Mouse (Mus musculus): ENCODE data around the gene Gm5475. TPM values are rescaled to one million over a fixed set of nuclear protein-coding genes. Genes with fewer than 3 reads are reported as not detected.
"Not testable (repeated sequence)": the region's sequence is repeated elsewhere in the genome, so short reads cannot be mapped to it uniquely, and the experiment has no call there.

Gm5475 gene
- total RNA-seq (2015) (not detected in 2 replicates), total RNA-seq (2017) (not detected in 2 replicates)

- ATAC-seq (ENCODE audit: poor library complexity, severe bottlenecking), result not testable (repeated sequence)
These were observed at the start of gene Gm5475 for GRCm38 (mm10) chr15:100421758-100422197. Gene Gm5475 (plus strand): TSS chr15:100422147.

- no peak for ATAC-seq (ENCODE audit: poor library complexity, severe bottlenecking)
These were observed 46.9 kb upstream of the Gm5475 start for GRCm38 (mm10) chr15:100375066-100375465.

GRCm38 (mm10) chr15:100377847-100378505 lies 44.0 kb upstream of the Gm5475 start:
- ATAC-seq (ENCODE audit: poor library complexity, severe bottlenecking), result peak; percentile 74

GRCm38 (mm10) chr15:100379658-100380057 lies 42.3 kb upstream of the Gm5475 start:
- no peak for ATAC-seq (ENCODE audit: poor library complexity, severe bottlenecking)

- ATAC-seq (ENCODE audit: poor library complexity, severe bottlenecking), result no peak
These were observed 41.8 kb upstream of the Gm5475 start for GRCm38 (mm10) chr15:100380104-100380503.

- ATAC-seq (ENCODE audit: poor library complexity, severe bottlenecking), result no peak
These were observed 36.2 kb upstream of the Gm5475 start for GRCm38 (mm10) chr15:100385705-100386104.

GRCm38 (mm10) chr15:100387544-100388223 lies 34.3 kb upstream of the Gm5475 start:
- no peak for ATAC-seq (ENCODE audit: poor library complexity, severe bottlenecking)

GRCm38 (mm10) chr15:100388224-100388835 lies 33.6 kb upstream of the Gm5475 start:
- ATAC-seq (ENCODE audit: poor library complexity, severe bottlenecking), result peak; percentile 49

- no peak for ATAC-seq (ENCODE audit: poor library complexity, severe bottlenecking)
These were observed 33.1 kb upstream of the Gm5475 start for GRCm38 (mm10) chr15:100388886-100389285.

- no peak for ATAC-seq (ENCODE audit: poor library complexity, severe bottlenecking)
These were observed 30.9 kb upstream of the Gm5475 start for GRCm38 (mm10) chr15:100391066-100391465.

- no peak for ATAC-seq (ENCODE audit: poor library complexity, severe bottlenecking)
These were observed 30.3 kb upstream of the Gm5475 start for GRCm38 (mm10) chr15:100391599-100391998.

GRCm38 (mm10) chr15:100393016-100393415 lies 28.9 kb upstream of the Gm5475 start:
- no peak for ATAC-seq (ENCODE audit: poor library complexity, severe bottlenecking)

GRCm38 (mm10) chr15:100395561-100395960 lies 26.4 kb upstream of the Gm5475 start:
- ATAC-seq (ENCODE audit: poor library complexity, severe bottlenecking), result no peak

GRCm38 (mm10) chr15:100400592-100401250 lies 21.2 kb upstream of the Gm5475 start:
- ATAC-seq (ENCODE audit: poor library complexity, severe bottlenecking), result no peak

GRCm38 (mm10) chr15:100401811-100402210 lies 20.1 kb upstream of the Gm5475 start:
- no peak for ATAC-seq (ENCODE audit: poor library complexity, severe bottlenecking)

- ATAC-seq (ENCODE audit: poor library complexity, severe bottlenecking), result no peak
These were observed 19.6 kb upstream of the Gm5475 start for GRCm38 (mm10) chr15:100402347-100402746.

GRCm38 (mm10) chr15:100402798-100403197 lies 19.1 kb upstream of the Gm5475 start:
- ATAC-seq (ENCODE audit: poor library complexity, severe bottlenecking), result no peak

GRCm38 (mm10) chr15:100403318-100404000 lies 18.5 kb upstream of the Gm5475 start:
- no peak for ATAC-seq (ENCODE audit: poor library complexity, severe bottlenecking)

GRCm38 (mm10) chr15:100406088-100406487 lies 15.9 kb upstream of the Gm5475 start:
- no peak for ATAC-seq (ENCODE audit: poor library complexity, severe bottlenecking)

- peak; percentile 88 for ATAC-seq (ENCODE audit: poor library complexity, severe bottlenecking)
These were observed 10.9 kb upstream of the Gm5475 start for GRCm38 (mm10) chr15:100410918-100411672.

Measured in megakaryocyte, adult 5-6 weeks (primary cell).